Mouse (Mus musculus): ENCODE results near the gene Scaf1.

GRCm38 (mm10) chr7:45061532-45062075 is 45.4 kb upstream of the Scaf1 start:
- TF ChIP-seq POLR2A (IDR thresholded peaks at IDR 0.05; ENCODE audit: borderline replicate concordance, low read depth, low read length) (no peak), CTCF (IDR thresholded peaks at IDR 0.05; ENCODE audit: low read depth, low read length) (no peak)
